Mouse (Mus musculus) heart, embryonic 14.5 days (tissue): Measurements from ENCODE around the gene Dlx3. TPM values are rescaled to one million over a fixed set of nuclear protein-coding genes. Genes with fewer than 3 reads are reported as not detected.

ENCODE experiments used
- ATAC-seq: fragments of 200-750 bp; cut with Nextera tagmentation; 2 replicates; pipeline ENCODE4 v1.8.0; 2017; ENCODE audit warnings: low read depth, moderate TSS enrichment; ENCODE audit not compliant: insufficient number of reproducible peaks, insufficient read depth, low FRiP score
- H3K27ac ChIP-seq, 2 experiments: fragments of 200-500 bp in 1 of 2; fragments of 300-500 bp in 1 of 2; sonication (generic) in 1 of 2; replicated peaks in 1 of 2; 2 replicates each; pipeline ENCODE4 v1.5.1; 2012 to 2014; ENCODE audit warnings: low read depth in 2 of 2, low read length in 2 of 2, control low read depth in 1 of 2, mild to moderate bottlenecking in 1 of 2, mixed read lengths in 1 of 2; ENCODE audit not compliant: control insufficient read depth in 1 of 2, insufficient read depth in 1 of 2
- H3K27me3 ChIP-seq: fragments of 300-500 bp; sonication (generic); 2 replicates; pipeline ENCODE4 v1.6.1; 2014; ENCODE audit warnings: mild to moderate bottlenecking, low read length, control low read depth; ENCODE audit not compliant: control insufficient read depth, insufficient read depth
- H3K36me3 ChIP-seq: fragments of 300-500 bp; sonication (generic); 2 replicates; pipeline ENCODE4 v1.6.1; 2014; ENCODE audit warnings: mild to moderate bottlenecking, control low read depth, low read length, mixed read lengths; ENCODE audit not compliant: control insufficient read depth, insufficient read depth
- H3K4me1 ChIP-seq, 2 experiments: fragments of 200-500 bp in 1 of 2; fragments of 300-500 bp in 1 of 2; sonication (generic) in 1 of 2; 2 replicates each; pipeline ENCODE4 v1.6.1; 2012 to 2014; ENCODE audit warnings: low read length in 2 of 2, control low read depth in 1 of 2, mixed read lengths in 1 of 2; ENCODE audit not compliant: control insufficient read depth in 2 of 2, insufficient read depth in 2 of 2
- H3K4me2 ChIP-seq: fragments of 300-500 bp; sonication (generic); 2 replicates; pipeline ENCODE4 v1.6.1; 2014; ENCODE audit warnings: mild to moderate bottlenecking, low read length
- H3K4me3 ChIP-seq, 2 experiments: fragments of 200-500 bp in 1 of 2; fragments of 300-500 bp in 1 of 2; sonication (generic) in 1 of 2; 2 replicates each; pipeline ENCODE4 v1.5.1; 2012 to 2014; ENCODE audit warnings: low read length in 2 of 2, mild to moderate bottlenecking in 2 of 2, control low read depth in 1 of 2, low read depth in 1 of 2, moderate library complexity in 1 of 2; ENCODE audit not compliant: control insufficient read depth in 1 of 2, insufficient read depth in 1 of 2
- H3K9ac ChIP-seq: fragments of 300-500 bp; sonication (generic); 2 replicates; pipeline ENCODE4 v1.6.1; 2014; ENCODE audit warnings: mild to moderate bottlenecking, low read length
- H3K9me3 ChIP-seq: fragments of 300-500 bp; sonication (generic); 2 replicates; pipeline ENCODE4 v1.6.1; 2016; ENCODE audit warnings: low read length, control low read depth; ENCODE audit not compliant: control insufficient read depth
- WGBS: fragments of 180-500 bp; shearing (Covaris S2); extraction: QIAGEN DNeasy Blood & Tissue Kit; methylation state at CpG from one replicate; pipeline ENCODE4 v1.1.7; 2014; 5-methylcytosine and 5-hydroxymethylcytosine counted together
- polyA plus RNA-seq: library from polyadenylated mRNA; unstranded; fragments of >200 nt; fragmentation: Nextera tagmentation; extraction: Ambion mirVana; gene quantifications from 2 replicates; pipeline ENCODE4 v1.2.1, GENCODE M21; 2014

Dlx3 gene
- polyA plus RNA-seq, 1 experiment from 2014 or later = not detected

- ATAC-seq = no peak
- Histone ChIP-seq H3K9me3 (no peaks in the 10 kb centered on the region), H3K4me1 (peaks cover 32 to 40% of the 10 kb centered on the region in 2 experiments), H3K27ac (no peak overlapping the region), H3K27me3 (no peaks in the 10 kb centered on the region), H3K36me3 (no peaks in the 10 kb centered on the region), H3K4me2 (no peak overlapping the region), H3K4me3 (no peak overlapping the region), H3K9ac (no peak overlapping the region)
- 29% methylated on average over 4 of the region's 4 CpGs for WGBS
Observed at GRCm38 (mm10) chr11:95084175-95084574, 35.7 kb upstream of the Dlx3 start.

GRCm38 (mm10) chr11:95084811-95085382 lies 35.0 kb upstream of the Dlx3 start:
- Histone ChIP-seq H3K4me2 (no peak overlapping the region), H3K4me3 (no peak overlapping the region), H3K4me1 (peaks cover 25 to 33% of the 10 kb centered on the region in 2 experiments), H3K9ac (no peak overlapping the region), H3K27me3 (no peaks in the 10 kb centered on the region), H3K27ac (no peak overlapping the region), H3K36me3 (no peaks in the 10 kb centered on the region), H3K9me3 (no peaks in the 10 kb centered on the region)
- ATAC-seq = no peak
- WGBS = 46% methylated on average over 5 of the region's 5 CpGs

GRCm38 (mm10) chr11:95085710-95086109 lies 34.2 kb upstream of the Dlx3 start:
- Histone ChIP-seq H3K4me2 (no peak overlapping the region), H3K4me3 (no peak overlapping the region), H3K27me3 (no peaks in the 10 kb centered on the region), H3K4me1 (peaks cover 21 to 29% of the 10 kb centered on the region in 2 experiments), H3K36me3 (no peaks in the 10 kb centered on the region), H3K9ac (no peak overlapping the region), H3K9me3 (no peaks in the 10 kb centered on the region), H3K27ac (0 out of 4 replicates have a peak overlapping the region, but pooled peaks of 1 of the 2 experiments have one; percentile 14)
- ATAC-seq = no peak
- WGBS = 19% methylated on average over 5 of the region's 5 CpGs

- Histone ChIP-seq H3K4me2 (no peak overlapping the region), H3K27ac (0 out of 4 replicates have a peak overlapping the region, but pooled peaks of 1 of the 2 experiments have one; percentile 14), H3K9me3 (no peaks in the 10 kb centered on the region), H3K27me3 (no peaks in the 10 kb centered on the region), H3K4me1 (peaks cover 21 to 29% of the 10 kb centered on the region in 2 experiments), H3K4me3 (no peak overlapping the region), H3K36me3 (no peaks in the 10 kb centered on the region), H3K9ac (no peak overlapping the region)
- no peak for ATAC-seq
- whole genome bisulfite sequencing = 58% methylated on average over 5 of the region's 5 CpGs
Observed at GRCm38 (mm10) chr11:95086229-95086628, 33.7 kb upstream of the Dlx3 start.

GRCm38 (mm10) chr11:95087301-95088228 lies 32.4 kb upstream of the Dlx3 start:
- 37% methylated on average over 17 of the region's 17 CpGs for WGBS
- peaks cover 21 to 29% of the 10 kb centered on the region in 2 experiments for H3K4me1 ChIP-seq
- no peak overlapping the region for H3K4me2 ChIP-seq
- H3K27me3 ChIP-seq = no peaks in the 10 kb centered on the region
- ATAC-seq = no peak
- H3K9me3 ChIP-seq = no peaks in the 10 kb centered on the region
- H3K9ac ChIP-seq = no peak overlapping the region
- no peaks in the 10 kb centered on the region for H3K36me3 ChIP-seq
- H3K4me3 ChIP-seq = no peak overlapping the region
- no peak overlapping the region for H3K27ac ChIP-seq

- no peak overlapping the region for H3K9ac ChIP-seq
- no peak overlapping the region; a peak in 1 of 4 replicates for H3K27ac ChIP-seq
- peaks cover 21 to 29% of the 10 kb centered on the region in 2 experiments for H3K4me1 ChIP-seq
- H3K4me2 ChIP-seq = no peak overlapping the region
- 58% methylated on average over 7 of the region's 7 CpGs for WGBS
- no peaks in the 10 kb centered on the region for H3K27me3 ChIP-seq
- no peak for ATAC-seq
- H3K36me3 ChIP-seq = no peaks in the 10 kb centered on the region
- no peaks in the 10 kb centered on the region for H3K9me3 ChIP-seq
- H3K4me3 ChIP-seq = no peak overlapping the region
Observed at GRCm38 (mm10) chr11:95088286-95088685, 31.6 kb upstream of the Dlx3 start.

- Histone ChIP-seq H3K9me3 (no peaks in the 10 kb centered on the region), H3K27ac (no peak overlapping the region; a peak in 1 of 4 replicates), H3K4me3 (no peak overlapping the region), H3K4me1 (peaks cover 21 to 28% of the 10 kb centered on the region in 2 experiments), H3K9ac (no peak overlapping the region), H3K27me3 (no peaks in the 10 kb centered on the region), H3K36me3 (no peaks in the 10 kb centered on the region), H3K4me2 (no peak overlapping the region)
- 58% methylated on average over 16 of the region's 16 CpGs for WGBS
- ATAC-seq = 0 out of 2 replicates have a peak, but pooled peaks have one; percentile 10
Observed at GRCm38 (mm10) chr11:95088857-95089779, 30.8 kb upstream of the Dlx3 start.
